Mouse (Mus musculus) heart, adult 2 months (tissue): ENCODE results near the gene Wnk4.
A peak's percentile ranks its signal among the peaks of the same experiment; 100 is the strongest.

Experiments used
- CTCF ChIP-seq: fragments of 200-600 bp; IDR thresholded peaks from 2 replicates; pipeline ENCODE4 v1.8.1; 2022; ENCODE audit warnings: antibody characterized with exemption, mild to moderate bottlenecking, moderate library complexity
- EP300 ChIP-seq: fragments of 200-500 bp; IDR thresholded peaks from 2 replicates; pipeline ENCODE4 v1.6.1; 2011; ENCODE audit warnings: low read depth, low read length, control low read depth; ENCODE audit not compliant: insufficient read depth
- POLR2A ChIP-seq: fragments of 200-500 bp; IDR thresholded peaks from 2 replicates; pipeline ENCODE4 v1.6.1; 2011; ENCODE audit warnings: mild to moderate bottlenecking, low read depth, low read length, control low read depth; ENCODE audit not compliant: insufficient read depth

DNA sequence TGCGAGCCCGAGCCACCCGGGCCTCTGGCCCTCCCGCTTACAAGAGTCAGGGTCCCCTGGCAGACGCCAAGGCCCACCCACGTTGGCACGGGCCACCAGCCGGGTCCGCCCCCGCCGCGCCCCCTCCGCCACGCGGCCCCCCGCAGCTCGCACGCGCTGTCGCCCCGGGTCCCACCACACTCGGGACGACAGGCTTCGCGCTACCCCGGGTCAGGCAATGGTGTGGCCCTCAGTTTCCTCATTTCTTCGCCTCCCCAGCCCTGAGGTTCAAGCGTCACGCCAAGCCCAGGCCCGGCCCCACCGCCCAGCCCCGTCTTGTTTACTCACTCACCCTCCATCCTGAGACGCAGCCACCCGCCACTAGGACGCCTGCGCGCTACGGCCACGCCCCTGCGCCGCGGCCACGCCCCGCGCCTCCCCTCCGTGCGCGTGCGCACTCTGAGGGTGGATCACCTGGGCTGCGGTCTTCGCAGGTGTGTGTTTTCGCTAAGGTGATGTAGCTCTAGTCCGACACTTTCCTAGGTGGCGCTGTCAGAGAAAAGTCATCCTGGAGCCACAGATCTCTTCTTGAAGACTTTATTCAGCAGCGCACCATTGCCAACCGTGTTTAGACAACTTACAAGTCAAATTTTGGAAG, 34.2 kb upstream of the Wnk4 start, which contains the start of gene Ezh1:
- peak; percentile 53 for TF ChIP-seq CTCF
- TF ChIP-seq POLR2A: peak; percentile 81
- no peak for TF ChIP-seq EP300
